Mouse (Mus musculus) layer of hippocampus, adult 9-11 months (tissue): ENCODE measurements around the gene Mplkip.

Experiments used
- DNase-seq: peaks from one replicate; pipeline ENCODE4 v3.0.0; 2022

Gene Mplkip

DNA sequence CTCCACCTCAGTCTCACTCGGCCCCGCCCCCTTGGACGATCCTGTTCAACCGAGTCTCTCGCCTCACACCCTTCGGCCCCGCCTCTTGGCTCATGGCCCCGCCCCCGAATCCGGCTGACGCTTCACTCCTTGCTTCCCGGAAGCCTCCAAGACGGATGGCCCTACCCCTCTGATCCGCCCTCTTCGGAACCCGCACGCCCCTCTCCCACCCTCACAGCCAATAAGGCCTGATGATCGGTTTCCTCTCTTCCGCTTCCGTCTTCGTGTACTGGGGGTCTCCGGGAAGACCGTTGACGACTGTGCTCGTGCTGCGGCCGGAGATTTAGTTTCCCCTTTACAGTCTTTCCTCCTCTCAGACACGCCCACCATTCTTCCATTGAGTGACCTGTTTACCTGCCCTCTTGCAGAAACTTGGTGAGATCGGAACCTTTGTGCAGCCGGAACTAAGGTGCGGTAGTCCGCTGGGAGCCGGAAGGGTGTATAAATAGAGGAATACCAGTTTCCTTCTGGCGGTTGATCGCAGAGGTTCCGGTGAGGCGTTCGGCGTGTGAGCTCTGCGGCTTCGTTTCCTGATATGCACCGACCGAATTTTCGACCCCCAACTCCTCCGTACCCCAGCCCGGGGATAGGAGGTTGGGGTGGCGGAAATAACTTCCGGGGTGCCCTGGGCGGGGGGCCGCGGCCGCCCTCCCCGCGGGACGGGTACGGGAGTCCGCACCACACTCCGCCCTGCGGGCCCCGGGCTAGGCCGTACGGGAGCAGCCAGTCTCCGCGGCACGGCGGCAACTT, at the start of gene Mplkip, which contains the start of gene Sugct:
TSS of gene Mplkip (plus strand) at position 282 of the 789 bp plus-strand sequence.
TSS of gene Sugct (minus strand) at position 643 of the 789 bp plus-strand sequence.
- DNase-seq = peak; percentile 100

DNA sequence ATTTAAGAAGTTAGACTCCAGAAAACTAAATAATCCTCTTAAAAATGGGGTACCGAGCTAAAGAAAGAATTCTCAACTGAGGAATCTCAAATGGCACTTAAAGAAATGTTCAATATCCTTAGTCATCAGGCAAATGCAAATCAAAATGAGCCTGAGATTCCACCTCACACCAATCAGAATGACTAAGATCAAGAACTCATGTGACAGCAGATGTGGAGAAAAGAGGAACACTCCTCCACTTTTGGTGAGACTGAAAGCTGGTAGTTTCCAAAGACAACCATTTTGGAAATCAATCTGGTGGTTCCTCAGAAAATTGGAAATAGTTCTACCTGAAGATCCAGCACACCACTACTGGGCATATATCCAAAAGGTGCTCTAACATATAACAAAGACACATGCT, 27.6 kb upstream of the Mplkip start:
- no peak for DNase-seq

DNA sequence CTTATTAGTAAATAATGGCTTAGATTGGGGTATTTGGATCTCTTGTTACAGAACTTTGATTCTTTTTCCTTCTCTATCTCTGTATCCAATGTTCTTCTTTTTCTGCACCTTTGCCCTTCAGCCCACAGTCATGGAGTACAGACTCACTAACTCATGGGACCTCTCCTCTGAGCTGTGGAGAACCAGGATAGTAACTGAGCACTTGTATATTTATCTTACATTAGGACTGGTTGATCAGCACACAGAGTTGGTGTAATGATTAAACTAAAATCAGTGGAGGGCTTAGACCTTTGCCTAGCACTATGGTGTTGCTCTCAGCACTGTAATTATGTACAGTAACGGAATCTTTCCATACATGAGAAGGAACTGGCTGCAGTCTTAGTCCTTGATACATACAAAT, 23.9 kb upstream of the Mplkip start:
- no peak for DNase-seq

DNA sequence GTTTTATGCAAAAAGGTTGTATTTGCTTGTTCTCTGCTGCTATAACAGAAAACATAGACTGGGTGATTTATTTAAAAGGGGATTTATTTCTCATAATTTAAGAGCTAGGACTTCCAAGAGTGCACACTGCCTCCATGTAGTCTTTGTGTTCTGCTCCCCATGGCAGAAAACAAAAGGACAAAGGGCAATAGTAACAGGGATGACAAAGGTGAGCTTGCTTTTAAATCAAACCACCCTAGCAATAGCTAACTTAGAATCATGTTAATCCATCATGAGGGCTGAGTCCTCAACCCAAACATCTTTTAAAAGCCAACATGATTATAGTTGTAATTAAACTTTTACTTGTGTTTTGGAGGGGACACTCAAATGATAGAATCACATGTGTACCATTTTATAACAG, 5.5 kb upstream of the Mplkip start:
- DNase-seq = no peak

DNA sequence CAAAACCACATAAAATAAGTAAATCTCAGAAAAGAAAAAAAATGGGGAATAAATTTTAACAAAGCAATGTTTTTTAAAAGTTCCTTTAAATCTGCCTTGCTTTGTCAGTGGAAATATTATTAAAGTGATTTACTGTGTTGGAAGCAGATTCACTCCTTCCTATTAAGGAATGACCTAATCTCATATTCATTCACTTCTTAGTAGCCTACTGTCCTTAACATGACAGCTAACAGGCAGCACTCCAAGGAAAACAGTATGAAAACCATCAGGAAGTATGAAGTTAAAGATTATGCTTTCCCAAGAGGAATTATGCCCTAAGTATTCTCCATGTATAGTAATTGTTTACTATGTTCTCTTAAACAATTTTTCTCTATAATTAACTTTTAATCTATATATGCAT, 4.3 kb upstream of the Mplkip start:
- DNase-seq = no peak

DNA sequence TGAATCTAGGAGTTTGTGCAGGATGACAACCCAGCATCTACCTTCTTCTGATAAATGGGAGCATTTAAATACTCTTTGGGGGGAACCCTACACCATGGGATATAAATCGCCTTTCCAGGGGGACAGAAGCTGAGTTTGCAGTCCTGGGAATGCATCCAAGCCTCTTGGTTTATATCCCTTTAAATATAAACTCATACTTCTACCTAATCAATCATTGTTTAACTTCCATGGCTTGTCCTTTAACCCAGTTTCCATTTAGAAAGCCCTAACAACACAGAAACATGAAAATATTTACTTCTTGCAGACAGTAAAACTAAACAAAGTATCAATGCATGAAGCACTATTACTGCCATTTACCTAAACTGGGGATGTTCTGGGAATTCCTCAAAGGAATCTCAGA, 3.6 kb upstream of the Mplkip start:
- DNase-seq = no peak

DNA sequence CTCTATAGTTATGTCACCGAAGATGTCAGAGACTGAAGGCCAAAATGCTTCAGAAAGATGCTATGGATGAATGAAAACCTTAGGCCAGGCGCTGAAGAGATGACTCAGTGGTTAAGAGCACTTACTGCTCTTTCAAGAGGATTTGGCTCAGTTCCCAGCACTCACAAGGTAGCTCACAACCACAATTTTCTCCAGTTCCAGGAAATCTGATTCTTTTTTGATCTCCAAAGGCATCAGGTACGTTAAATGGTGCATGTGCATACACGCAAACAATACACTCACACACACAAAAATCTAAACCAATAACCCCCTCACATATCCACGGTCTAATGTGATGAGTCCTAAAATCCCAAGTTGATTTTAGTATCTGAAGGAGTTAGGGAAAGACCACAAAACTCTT, 1.2 kb upstream of the Mplkip start:
- peak; percentile 11 for DNase-seq

DNA sequence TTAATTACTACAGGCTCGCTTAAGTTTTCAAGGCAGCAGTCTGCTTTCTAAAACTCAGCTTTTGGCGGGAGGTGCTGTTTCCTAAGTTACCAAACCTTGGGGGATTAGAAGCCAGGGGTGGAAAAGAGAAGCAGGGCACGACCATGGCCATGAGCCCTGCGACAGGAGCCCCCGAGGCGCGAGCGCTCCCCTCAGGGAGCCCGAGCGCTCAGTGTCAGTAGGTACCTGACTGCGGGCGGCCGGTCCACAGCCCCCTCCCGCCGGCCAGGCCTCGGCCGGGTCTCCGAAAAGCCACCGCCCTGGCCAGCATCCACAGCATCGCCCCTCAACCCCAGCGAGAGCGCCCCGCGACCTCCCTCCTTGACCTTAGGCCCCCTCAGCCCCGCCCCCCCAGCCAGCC, 578 bp upstream of the Mplkip start:
- no peak for DNase-seq

DNA sequence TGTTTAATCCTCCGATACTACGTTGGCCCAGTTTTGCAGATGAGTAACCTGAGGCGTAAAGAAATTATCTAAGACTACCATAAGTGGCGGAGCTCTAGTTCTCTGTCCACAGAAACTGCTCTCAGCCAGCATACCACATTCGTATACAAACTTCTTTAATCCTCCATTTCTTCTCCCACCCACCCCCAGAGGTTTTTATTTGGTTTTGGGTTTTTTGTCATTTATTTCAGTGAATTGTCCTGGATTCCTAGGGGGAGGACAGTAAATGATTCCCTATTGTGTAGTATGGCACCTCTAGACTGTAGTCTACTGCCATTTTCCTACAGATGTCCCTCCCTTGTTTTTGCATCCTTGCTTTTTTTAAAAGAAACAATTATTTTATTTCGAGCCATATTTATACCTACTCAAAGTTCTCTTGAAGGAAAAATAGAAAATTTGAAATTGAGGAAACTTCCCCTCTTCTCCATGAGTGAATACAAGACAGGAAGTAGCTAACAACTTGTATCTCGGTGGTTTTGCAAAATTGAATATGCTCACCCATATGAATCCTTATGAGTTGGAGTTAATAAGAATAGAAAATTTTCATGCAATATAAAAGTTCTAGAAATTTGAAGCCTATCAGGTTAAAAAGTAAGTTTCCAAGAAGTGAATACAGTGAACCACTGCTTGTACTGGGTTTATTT, 1.0 kb downstream of the Mplkip start:
- DNase-seq = no peak

DNA sequence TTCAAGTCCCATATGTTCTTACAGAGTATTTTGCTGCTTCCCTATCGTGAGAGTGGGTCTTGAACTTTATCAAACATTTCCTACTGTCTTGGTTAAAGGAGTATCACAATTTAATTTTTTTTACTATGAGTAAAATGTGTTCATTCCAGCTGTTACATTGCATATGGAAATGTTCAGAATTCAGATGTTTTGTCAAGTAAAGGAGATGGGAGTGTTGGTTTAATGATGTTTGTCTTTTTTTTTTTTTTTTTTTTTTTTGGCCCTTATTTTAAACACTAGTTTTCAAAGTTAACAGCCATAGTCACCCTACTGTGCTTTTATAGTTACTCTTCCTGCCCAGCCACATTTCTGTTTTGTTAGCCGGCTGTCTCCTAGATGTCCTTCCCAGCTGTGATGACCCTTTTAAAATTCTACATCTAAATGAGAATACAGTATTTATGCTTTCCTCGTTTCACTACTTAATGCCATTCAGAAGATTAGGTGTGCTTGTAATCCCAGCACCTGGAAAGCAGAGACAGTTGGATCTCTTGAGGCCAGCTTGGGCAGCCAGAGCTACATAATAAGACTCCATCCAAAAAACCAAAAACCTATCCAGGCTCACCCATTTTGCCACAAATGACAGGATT, 5.2 kb downstream of the Mplkip start:
- no peak for DNase-seq

DNA sequence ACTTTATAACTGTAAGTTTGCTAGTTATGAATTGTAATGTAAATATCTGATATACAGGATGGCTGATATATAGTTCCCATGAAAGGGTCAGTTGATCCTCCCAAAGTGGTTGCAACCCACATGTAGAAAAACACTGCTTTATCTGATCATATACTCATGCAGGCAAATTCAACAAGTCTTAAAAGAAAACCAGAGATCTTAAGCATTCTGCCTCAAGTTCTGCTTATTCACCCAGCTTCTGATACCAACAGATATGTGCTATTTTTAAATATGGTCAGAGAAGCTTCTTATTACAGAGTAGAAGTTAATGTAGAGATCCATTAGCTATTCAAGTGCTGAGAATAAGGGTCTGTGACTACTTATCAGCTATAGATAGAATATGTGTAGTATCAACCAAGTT, 6.3 kb downstream of the Mplkip start:
- no peak for DNase-seq

DNA sequence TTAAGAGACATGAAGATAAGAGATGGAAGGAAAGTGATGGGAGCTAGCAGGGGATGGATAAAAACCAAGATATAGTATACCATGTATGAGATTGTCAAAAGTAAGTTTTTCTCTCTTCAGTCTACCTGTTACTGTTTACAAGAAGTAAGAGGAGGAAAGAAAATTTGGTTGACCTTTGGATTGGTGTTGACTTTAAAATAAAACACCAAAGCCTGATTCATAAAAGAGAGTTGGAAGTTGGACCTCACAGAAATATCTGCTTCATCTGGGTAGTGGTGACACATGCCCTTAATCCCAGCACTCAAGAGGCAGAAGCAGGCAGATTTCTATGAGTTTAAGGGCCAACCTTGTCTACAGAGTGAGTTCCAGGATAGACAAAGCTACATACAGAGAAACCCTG, 7.3 kb downstream of the Mplkip start:
- no peak for DNase-seq

DNA sequence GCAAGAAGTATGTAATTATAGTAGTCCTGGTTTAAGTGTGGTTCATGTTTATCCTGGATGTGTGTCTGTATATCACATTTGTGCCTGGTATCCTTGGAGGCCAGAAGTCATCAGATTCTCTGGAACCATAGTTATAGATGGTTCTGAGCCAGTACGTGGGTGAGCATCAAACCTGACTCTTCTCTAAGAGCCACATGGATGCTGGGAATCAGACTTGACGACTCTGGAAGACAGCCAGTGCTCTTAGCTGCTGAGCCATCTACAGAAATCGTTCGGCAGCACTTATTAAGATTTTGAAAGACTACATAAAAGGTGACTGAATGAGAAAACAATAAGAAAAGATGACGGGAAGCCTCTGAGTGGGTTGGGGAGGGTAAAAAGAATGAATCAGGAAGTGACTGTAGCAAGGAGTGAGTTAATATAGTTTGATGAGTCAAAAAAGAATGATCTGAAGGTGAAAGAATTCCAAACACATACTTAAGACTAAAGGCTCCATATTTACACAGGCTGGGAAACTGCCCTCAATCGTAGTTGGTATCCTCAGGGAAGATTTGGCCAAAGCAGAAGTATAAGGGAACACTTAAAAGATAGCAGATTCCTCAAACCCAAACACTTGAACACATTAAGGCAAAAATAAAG, 10.3 kb downstream of the Mplkip start:
- DNase-seq = peak; percentile 38

DNA sequence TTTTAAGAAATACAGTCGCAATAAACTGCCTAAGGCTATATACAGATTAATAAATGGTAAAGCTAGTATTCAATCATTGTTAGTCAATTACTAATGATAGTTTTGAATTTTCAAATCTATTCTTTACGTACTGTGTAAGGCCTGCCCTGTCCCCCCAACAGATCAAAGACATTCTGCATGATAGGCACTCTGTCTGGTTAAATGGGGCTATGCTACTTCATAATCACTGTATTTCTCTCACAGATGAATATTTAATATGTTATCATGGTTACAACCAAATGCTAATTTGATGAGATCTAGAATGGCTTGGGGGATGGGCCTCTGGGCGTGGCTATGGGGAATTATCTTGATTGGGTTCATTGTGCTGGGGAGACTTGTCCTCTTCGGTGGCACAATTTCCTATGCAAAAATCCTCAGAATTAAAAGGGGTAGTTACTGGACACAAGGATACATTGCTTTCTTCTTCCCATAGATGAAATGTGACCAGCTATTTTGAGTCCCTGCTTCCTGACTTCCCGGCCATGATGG, 13.9 kb downstream of the Mplkip start:
- no peak for DNase-seq

DNA sequence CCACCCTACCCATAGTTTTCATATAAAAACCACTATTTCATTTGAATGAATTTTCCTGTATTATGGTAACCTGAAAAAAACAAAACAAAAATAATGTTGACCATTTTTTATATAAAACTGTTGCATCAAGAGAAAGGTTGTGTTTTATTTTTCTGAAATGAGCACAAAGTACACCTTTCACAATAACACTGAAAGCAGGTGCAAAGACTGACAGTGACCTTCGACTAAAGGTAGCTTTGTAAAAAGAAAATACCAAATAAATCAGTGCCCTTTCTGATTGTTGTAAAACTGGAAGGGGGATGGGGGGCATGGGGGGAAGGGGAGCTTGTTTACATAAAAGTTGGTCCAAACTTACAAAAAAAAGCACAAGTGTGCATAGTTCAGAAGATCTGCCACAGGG, 22.4 kb downstream of the Mplkip start:
- no peak for DNase-seq

DNA sequence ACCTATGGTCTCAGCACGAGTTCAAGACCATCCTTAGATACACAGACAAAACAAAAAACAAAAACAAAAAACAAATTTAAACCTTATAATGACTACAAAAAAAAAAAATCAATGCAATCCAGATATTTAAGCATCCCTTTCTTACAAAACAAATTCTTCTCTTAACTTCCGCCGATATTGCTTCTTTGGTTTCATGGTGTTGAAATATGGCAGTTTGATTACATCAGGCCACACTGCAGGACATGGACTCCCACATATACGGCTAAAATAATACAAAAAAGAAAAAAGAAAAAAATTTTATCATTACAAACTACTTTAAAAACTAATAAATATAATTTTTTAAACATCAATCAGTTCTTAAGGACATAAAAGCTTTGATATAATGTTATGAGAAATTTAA, 32.9 kb downstream of the Mplkip start:
- DNase-seq = no peak

DNA sequence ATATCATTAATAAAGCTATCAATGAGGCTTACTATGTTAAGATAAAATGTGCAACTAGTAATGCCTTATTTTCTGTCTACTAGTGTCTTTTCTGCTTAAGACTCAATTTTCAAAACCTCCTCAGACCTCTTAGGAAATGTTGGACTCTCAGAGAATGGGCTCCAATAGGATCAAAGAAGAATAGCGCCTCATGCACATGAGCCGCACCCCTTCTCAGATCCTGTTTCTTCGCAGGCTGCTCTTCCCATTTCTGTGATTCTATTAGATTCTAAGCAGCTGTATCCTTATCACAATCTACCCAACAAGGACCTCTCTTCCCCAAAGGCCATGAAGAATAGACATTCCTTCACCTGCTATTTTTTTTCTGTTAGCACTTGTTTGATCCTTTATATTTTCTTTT, 33.8 kb downstream of the Mplkip start:
- no peak for DNase-seq
